Mouse (Mus musculus): ENCODE measurements around the gene Senp3.

- no peak for TF ChIP-seq CTCF (IDR thresholded peaks at IDR 0.05; ENCODE audit: low read depth, low read length)
- TF ChIP-seq POLR2AphosphoS5 (IDR thresholded peaks at IDR 0.05; ENCODE audit: insufficient replicate concordance, low read depth, low read length) = no peak
- no peak for TF ChIP-seq GATA1 (IDR thresholded peaks at IDR 0.05; ENCODE audit: borderline replicate concordance, low read length)
- no peak for TF ChIP-seq TAL1 (conservative IDR thresholded peaks at IDR 0.05; ENCODE audit: low read depth, low read length)
- no peak for TF ChIP-seq GATA2 (IDR thresholded peaks at IDR 0.05; ENCODE audit: borderline replicate concordance, low read depth, low read length)
These were observed 440 bp upstream of the Senp3 start for GRCm38 (mm10) chr11:69682209-69682839.

Data from G1E (cell line).